Mouse (Mus musculus): ENCODE data around the gene Iqcd.

GRCm38 (mm10) chr5:120592141-120592540 lies 3.3 kb downstream of the Iqcd start:
- TF ChIP-seq POLR2A (IDR thresholded peaks at IDR 0.05; ENCODE audit: borderline replicate concordance, low read depth, low read length), result no peak
- TF ChIP-seq CTCF (IDR thresholded peaks at IDR 0.05; ENCODE audit: low read depth, low read length), result no peak; the same call in 1 of the 2 replicates
